Comparison of ENCODE assay signal across 8 mouse cellular contexts in the genomic region with DNA sequence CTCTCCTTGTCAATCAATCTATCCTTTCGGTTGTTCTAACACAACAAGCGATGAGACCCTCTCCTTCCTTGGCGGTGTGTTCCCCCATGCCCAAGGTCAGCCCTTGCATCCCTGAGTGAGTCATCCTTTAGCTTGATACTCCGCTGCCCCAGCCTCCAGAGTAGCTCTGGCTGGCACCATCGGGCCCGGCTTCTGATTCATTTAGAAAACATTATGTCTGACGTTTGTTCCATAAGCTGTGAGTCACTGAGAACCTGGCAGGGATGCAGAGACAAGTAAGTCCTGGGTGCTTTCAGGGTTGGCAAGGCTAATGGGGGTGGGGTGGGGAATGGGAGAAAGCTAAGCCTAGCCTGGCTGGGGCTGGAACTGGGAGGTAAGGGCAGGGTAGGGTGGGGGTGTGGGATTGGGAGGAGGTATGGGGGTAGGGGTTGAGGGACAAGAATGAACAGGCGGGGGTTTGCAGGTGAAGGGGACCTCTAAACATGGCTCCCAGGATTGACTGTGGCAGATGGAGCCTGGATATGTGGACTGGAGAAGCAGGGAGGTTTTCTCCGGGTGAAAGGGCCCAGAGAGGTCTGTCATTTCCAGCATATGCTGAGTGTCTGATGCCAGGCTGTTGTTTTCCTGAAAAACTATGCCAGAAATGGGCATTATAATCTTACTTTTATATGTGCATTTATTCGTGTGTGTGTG.
DNase-seq lines count a peak whose midpoint lies in the region.
"Had no signal": no experiment of that assay in that cellular context is flagged by ENCODE, and none has a peak within 500 bp of the region (broad histone marks: within the 10 kb centered on the region; RNA-seq: fewer than 3 reads in every experiment).

No protein-coding gene starts in this region.

- intact Hi-C loops in left cerebral cortex, postnatal 14 days (cut with DNase I) = no loop called here

- peak; percentile 67 for DNase-seq in urinary bladder, postnatal 14 days (ENCODE audit: low spot score)
- DNase-seq in urinary bladder, postnatal 4 days (ENCODE audit: low spot score in 2 of 2) = no peak
- DNase-seq in fibroblast of lung, adult 2 months (ENCODE audit: low read depth) = peak; percentile 86
- peak; percentile 29 to 63 for DNase-seq in left cerebral cortex, postnatal 14 days (ENCODE audit: low spot score in 2 of 2)
- no peak for DNase-seq in cerebellum, postnatal 4 days (ENCODE audit: low spot score in 2 of 2)
- no peak for DNase-seq in lung, adult 18-20 months
- DNase-seq in testis, postnatal 10 days (ENCODE audit: low spot score) = no peak
- DNase-seq: cerebellum, postnatal 25 days had no signal

Comparison
In these comparisons a context has a peak if more than half of its experiments do, and no peak if none do; other contexts are left out.
1. DNase-seq: peak in urinary bladder, postnatal 14 days (single experiment), fibroblast of lung, adult 2 months (single experiment) and left cerebral cortex, postnatal 14 days (2 of 2); none in urinary bladder, postnatal 4 days (0 of 2), cerebellum, postnatal 4 days (0 of 2), lung, adult 18-20 months (0 of 2) and testis, postnatal 10 days (single experiment).